Mouse (Mus musculus) macrophage (primary cell): ENCODE data around the gene Top2b. TPM values are rescaled to one million over a fixed set of nuclear protein-coding genes. Genes with fewer than 3 reads are reported as not detected.
A peak's percentile ranks its signal among the peaks of the same experiment; 100 is the strongest.

ENCODE experiments used
- H3K27ac ChIP-seq: fragments of 350-480 bp; formaldehyde crosslinking; 2 replicates; pipeline ENCODE4 v1.9.0; 2021
- H3K36me3 ChIP-seq: fragments of 350-480 bp; formaldehyde crosslinking; 2 replicates; pipeline ENCODE4 v1.9.0; 2021; ENCODE audit errors: inconsistent target
- H3K4me3 ChIP-seq: fragments of 350-480 bp; formaldehyde crosslinking; 2 replicates; pipeline ENCODE4 v1.9.0; 2021; ENCODE audit errors: inconsistent target
- H3K79me2 ChIP-seq: fragments of 350-480 bp; formaldehyde crosslinking; 2 replicates; pipeline ENCODE4 v1.9.0; 2021; ENCODE audit errors: inconsistent target
- WGBS: methylation state at CpG from one replicate; pipeline ENCODE4 v1.1.7; 2026; ENCODE audit warnings: inconsistent platforms; ENCODE audit not compliant: missing documents; 5-methylcytosine and 5-hydroxymethylcytosine counted together
- polyA plus RNA-seq: library from polyadenylated mRNA; stranded (reverse); fragments of 250-400 nt; gene quantifications from 3 replicates; pipeline ENCODE4 v1.2.4, GENCODE M21; 2018; ENCODE audit warnings: inconsistent platforms
- total RNA-seq, 78 experiments: library from RNA; depleted of rRNA; stranded (reverse); fragments of 250-400 nt; gene quantifications; 1 replicate in 9 of 78; 2 replicates in 24 of 78; 3 replicates in 43 of 78; 4 replicates in 2 of 78; pipeline ENCODE4 v1.2.4; 2018; ENCODE audit warnings: inconsistent platforms in 56 of 78

Gene Top2b
- 100 to 1,000 TPM in 5 of 26 experiments, 10 to 100 TPM in 21; 30.5 to 121 (median 76.3) TPM for total RNA-seq (2018; cell fraction: chromatin; rRNA removed)
- total RNA-seq (2018; cell fraction: cytosol; rRNA removed) = 10 to 100 TPM; 19.1 to 43.2 (median 26.4) TPM
- 100 to 1,000 TPM in 1 of 26 experiments, 10 to 100 TPM in 25; 25.5 to 101 (median 46.9) TPM for total RNA-seq (2018; cell fraction: nucleus; rRNA removed)
- polyA plus RNA-seq = 25.7 to 70.2 TPM (median 27.8 TPM) in 3 replicates

GRCm38 (mm10) chr14:16364878-16365337, at the start of gene Top2b:
Gene Top2b (plus strand): TSS chr14:16365179.
- Histone ChIP-seq H3K36me3 (no peaks in the 10 kb centered on the region), H3K79me2 (peaks cover 43% of the 10 kb centered on the region), H3K27ac (peak within 1 kb of the TSS; percentile 59), H3K4me3 (peak within 1 kb of the TSS; percentile 85)
- WGBS = under 1% methylated on average over 32 of the region's 32 CpGs

- 64% methylated on average over 1 of the region's 1 CpGs for WGBS
- H3K27ac ChIP-seq = no peak overlapping the region
- H3K36me3 ChIP-seq = no peaks in the 10 kb centered on the region
- no peaks in the 10 kb centered on the region for H3K79me2 ChIP-seq
- H3K4me3 ChIP-seq = no peak overlapping the region
Measured at GRCm38 (mm10) chr14:16316715-16317114, 48.3 kb upstream of the Top2b start.

GRCm38 (mm10) chr14:16319818-16320217, 45.2 kb upstream of the Top2b start:
- no peaks in the 10 kb centered on the region for H3K79me2 ChIP-seq
- no peak overlapping the region for H3K27ac ChIP-seq
- H3K4me3 ChIP-seq = no peak overlapping the region
- no peaks in the 10 kb centered on the region for H3K36me3 ChIP-seq
- WGBS = 94% methylated on average over 2 of the region's 2 CpGs

GRCm38 (mm10) chr14:16324394-16324793, 40.6 kb upstream of the Top2b start:
- WGBS = 97% methylated on average over 4 of the region's 4 CpGs
- H3K36me3 ChIP-seq = no peaks in the 10 kb centered on the region

GRCm38 (mm10) chr14:16325208-16325607, 39.8 kb upstream of the Top2b start:
- Histone ChIP-seq H3K27ac (no peak overlapping the region), H3K4me3 (no peak overlapping the region), H3K36me3 (no peaks in the 10 kb centered on the region), H3K79me2 (no peaks in the 10 kb centered on the region)
- 33% methylated on average over 1 of the region's 1 CpGs for WGBS

More at GRCm38 (mm10) chr14:16324394-16324793, 40.6 kb upstream of the Top2b start:
- H3K27ac ChIP-seq = no peak overlapping the region
- no peak overlapping the region for H3K4me3 ChIP-seq
- no peaks in the 10 kb centered on the region for H3K79me2 ChIP-seq

GRCm38 (mm10) chr14:16328531-16328930, 36.4 kb upstream of the Top2b start:
- no peak overlapping the region for H3K4me3 ChIP-seq
- H3K36me3 ChIP-seq = no peaks in the 10 kb centered on the region
- 98% methylated on average over 2 of the region's 2 CpGs for WGBS
- H3K79me2 ChIP-seq = no peaks in the 10 kb centered on the region
- H3K27ac ChIP-seq = no peak overlapping the region

GRCm38 (mm10) chr14:16328959-16329480, 36.0 kb upstream of the Top2b start:
- 82% methylated on average over 5 of the region's 5 CpGs for WGBS
- H3K27ac ChIP-seq = no peak overlapping the region
- no peak overlapping the region for H3K4me3 ChIP-seq
- no peaks in the 10 kb centered on the region for H3K36me3 ChIP-seq
- H3K79me2 ChIP-seq = no peaks in the 10 kb centered on the region

- WGBS = 20% methylated on average over 3 of the region's 3 CpGs
- Histone ChIP-seq H3K36me3 (no peaks in the 10 kb centered on the region), H3K27ac (no peak overlapping the region), H3K79me2 (no peaks in the 10 kb centered on the region), H3K4me3 (no peak overlapping the region)
Measured at GRCm38 (mm10) chr14:16329756-16330155, 35.2 kb upstream of the Top2b start.

- H3K79me2 ChIP-seq = no peaks in the 10 kb centered on the region
- no peaks in the 10 kb centered on the region for H3K36me3 ChIP-seq
- H3K27ac ChIP-seq = no peak overlapping the region
- no peak overlapping the region for H3K4me3 ChIP-seq
- 92% methylated on average over 3 of the region's 3 CpGs for WGBS
Measured at GRCm38 (mm10) chr14:16334260-16334659, 30.7 kb upstream of the Top2b start.

GRCm38 (mm10) chr14:16335835-16336417, 29.1 kb upstream of the Top2b start:
- Histone ChIP-seq H3K36me3 (no peaks in the 10 kb centered on the region), H3K4me3 (no peak overlapping the region), H3K27ac (no peak overlapping the region), H3K79me2 (no peaks in the 10 kb centered on the region)
- WGBS = 92% methylated on average over 3 of the region's 3 CpGs

GRCm38 (mm10) chr14:16347505-16347904, 17.5 kb upstream of the Top2b start:
- Histone ChIP-seq H3K27ac (no peak overlapping the region), H3K79me2 (no peaks in the 10 kb centered on the region), H3K4me3 (no peak overlapping the region), H3K36me3 (no peaks in the 10 kb centered on the region)
- 92% methylated on average over 5 of the region's 9 CpGs for WGBS

GRCm38 (mm10) chr14:16359704-16360103, 5.3 kb upstream of the Top2b start:
- Histone ChIP-seq H3K27ac (no peak overlapping the region), H3K4me3 (no peak overlapping the region), H3K36me3 (no peaks in the 10 kb centered on the region), H3K79me2 (no peaks in the 10 kb centered on the region)
- WGBS = 78% methylated on average over 1 of the region's 1 CpGs

- H3K36me3 ChIP-seq = no peaks in the 10 kb centered on the region
- H3K4me3 ChIP-seq = peak overlapping the region; percentile 43
- peaks cover 36% of the 10 kb centered on the region for H3K79me2 ChIP-seq
- WGBS = 2% methylated on average over 25 of the region's 32 CpGs
- H3K27ac ChIP-seq = no peak overlapping the region
Measured at GRCm38 (mm10) chr14:16364161-16364831, 683 bp upstream of the Top2b start.

- Histone ChIP-seq H3K36me3 (no peaks in the 10 kb centered on the region), H3K27ac (peak overlapping the region; percentile 59), H3K79me2 (peaks cover 49% of the 10 kb centered on the region), H3K4me3 (peak overlapping the region; percentile 85)
- under 1% methylated on average over 72 of the region's 87 CpGs for WGBS
Measured at GRCm38 (mm10) chr14:16365362-16366173, 589 bp downstream of the Top2b start.
